Mouse (Mus musculus) left cerebral cortex, adult 18-20 months (tissue): ENCODE data around the gene Nudcd3. TPM values are rescaled to one million over a fixed set of nuclear protein-coding genes. Genes with fewer than 3 reads are reported as not detected.

Experiments used
- DNase-seq, 2 experiments: peaks; one replicate each; pipeline ENCODE4 v3.0.0; 2021 to 2022; ENCODE audit warnings: low spot score in 2 of 2, mixed read lengths in 1 of 2
- total RNA-seq, 2 experiments: library from RNA; stranded (reverse); gene quantifications; 2 replicates each; pipeline ENCODE4 v1.2.3; 2021

Nudcd3 gene
- total RNA-seq, 2 experiments from 2014 or later = 119 to 128 TPM

DNA sequence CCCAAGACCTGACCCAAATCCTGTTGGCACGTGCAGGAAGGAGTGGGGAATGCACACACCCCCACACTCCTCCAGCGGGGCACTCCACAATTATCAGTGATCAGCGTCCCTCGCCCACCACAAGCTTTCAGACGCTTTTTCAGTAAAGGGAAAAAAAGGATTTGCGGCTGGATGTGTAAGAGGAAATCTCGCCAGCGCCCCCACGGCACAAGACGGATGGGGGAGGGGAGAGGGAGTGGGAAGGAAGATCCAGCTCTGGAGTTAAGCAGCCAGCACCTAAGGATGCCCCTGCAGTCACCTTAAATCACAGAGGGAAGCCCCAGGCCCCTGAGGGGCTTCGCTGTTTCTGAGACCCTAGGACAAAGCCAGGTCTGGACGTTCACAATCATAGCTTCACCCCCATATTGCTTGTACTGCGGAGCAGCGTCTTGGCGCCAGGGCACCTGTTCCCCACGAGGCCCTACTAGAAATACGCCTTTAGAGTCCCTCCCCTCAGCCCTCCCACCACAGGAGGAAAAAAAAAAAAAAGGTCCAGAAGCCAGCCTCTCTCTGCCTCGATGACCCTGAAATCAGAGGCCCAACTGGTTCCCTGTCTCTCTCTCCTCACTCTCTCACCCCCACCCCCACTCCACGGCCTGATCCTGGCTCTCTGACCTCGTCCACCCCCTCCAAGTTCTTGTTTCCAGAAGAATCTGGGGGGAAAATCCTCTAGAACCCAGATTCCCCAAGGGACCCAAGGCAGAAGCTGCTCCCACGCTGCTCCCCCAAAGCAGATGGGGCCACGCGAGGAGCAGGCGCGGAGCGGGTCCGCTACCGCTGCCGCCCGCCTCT is 135.8 kb downstream of the Nudcd3 start:
- DNase-seq = peak; percentile 50 to 68

DNA sequence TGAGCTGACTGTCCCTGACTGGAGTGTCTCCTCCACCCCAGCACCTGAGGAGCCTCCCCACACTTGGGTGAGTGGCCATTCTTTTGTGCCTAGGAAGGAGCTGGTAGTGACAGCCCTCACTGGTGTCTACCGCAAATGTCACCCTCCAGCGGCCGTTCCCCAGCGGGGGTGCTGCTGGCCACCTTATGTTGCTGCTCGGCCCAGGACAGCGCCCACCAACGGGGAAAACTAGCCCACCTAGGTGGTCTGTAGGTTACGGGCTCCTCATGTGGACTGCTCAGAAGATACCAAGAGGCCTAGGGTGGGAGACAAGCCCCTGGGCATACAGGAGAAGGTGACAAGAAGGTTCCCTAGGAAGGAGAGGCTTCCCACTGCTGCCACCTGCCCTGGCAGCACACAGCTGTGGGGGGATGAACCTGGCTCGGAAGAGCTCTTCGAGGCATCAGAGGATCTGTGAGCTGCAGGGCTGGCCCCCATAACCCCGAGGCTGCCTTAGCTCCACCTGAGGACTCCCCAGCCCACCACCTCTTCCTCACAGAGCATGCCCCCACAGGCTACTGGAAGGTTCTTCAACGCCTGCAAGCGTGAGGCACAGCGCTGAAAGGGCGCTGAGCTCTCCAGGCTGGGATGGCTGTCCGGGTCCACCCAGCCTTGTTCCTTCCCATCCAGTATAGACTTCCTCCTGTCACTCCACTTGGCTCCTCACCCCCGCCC is 136.6 kb downstream of the Nudcd3 start:
- no peak for DNase-seq

DNA sequence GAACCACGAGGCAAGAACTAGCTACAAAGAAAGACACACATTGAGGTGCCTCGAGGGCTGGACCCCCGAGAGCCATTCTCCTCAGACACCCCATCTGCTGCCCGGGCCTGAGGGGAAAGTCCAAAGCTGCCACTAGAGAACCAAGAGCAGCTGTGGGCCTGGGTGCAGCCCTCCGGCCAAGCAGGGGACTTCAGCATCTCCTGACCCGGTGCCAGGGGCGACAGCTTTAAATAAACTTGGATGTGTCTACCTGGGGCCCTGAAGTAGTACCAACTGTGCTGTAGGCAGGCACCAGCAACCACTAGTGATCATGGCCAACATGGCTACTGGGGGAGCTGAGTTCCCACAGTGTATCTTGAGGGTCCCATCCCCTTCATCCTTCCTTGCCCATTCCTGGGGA is 137.2 kb downstream of the Nudcd3 start:
- DNase-seq = no peak

GRCm38 (mm10) chr11:6062329-6062728 is 137.9 kb downstream of the Nudcd3 start:
- no peak for DNase-seq

- DNase-seq = no peak
Observed at GRCm38 (mm10) chr11:6061891-6062290, 138.3 kb downstream of the Nudcd3 start.

- DNase-seq = no peak
Observed at GRCm38 (mm10) chr11:6059162-6059561, 141.1 kb downstream of the Nudcd3 start.

Other genes with a start within 250 kb of the Nudcd3 start
- 10 to 100 TPM; 78.9 to 79.3 TPM for gene Ykt6, start 244.7 kb downstream of the Nudcd3 start, total RNA-seq
- 100 to 1,000 TPM; 618 to 648 TPM for gene Camk2b, start 134.1 kb downstream of the Nudcd3 start, total RNA-seq
- gene A730071L15Rik, start 386 bp downstream of the Nudcd3 start, total RNA-seq = under 1 TPM; 0.28 to 0.30 TPM
- gene Npc1l1, start 29.7 kb upstream of the Nudcd3 start, total RNA-seq = under 1 TPM; 0.63 to 0.68 TPM
- gene Ddx56, start 67.4 kb upstream of the Nudcd3 start, total RNA-seq = 10 to 100 TPM; 45.6 to 48.6 TPM
- gene Tmed4, start 74.5 kb upstream of the Nudcd3 start, total RNA-seq = 10 to 100 TPM; 94.1 to 99.1 TPM
- 100 to 1,000 TPM; 228 to 260 TPM for gene Ogdh, start 91.2 kb upstream of the Nudcd3 start, total RNA-seq
- 100 to 1,000 TPM; 217 to 224 TPM for gene Zmiz2, start 188.7 kb upstream of the Nudcd3 start, total RNA-seq
- gene Ppia, start 215.0 kb upstream of the Nudcd3 start, total RNA-seq = 1,000 to 10,000 TPM; 1,850 TPM
- gene H2afv, start 244.0 kb upstream of the Nudcd3 start, total RNA-seq = 10 to 100 TPM; 41.4 to 42.5 TPM